Mouse (Mus musculus) frontal cortex, postnatal 25 days (tissue): ENCODE results near the gene Olfr688.

Experiments
- DNase-seq, 2 experiments: peaks; one replicate each; pipeline ENCODE4 v3.0.0; 2022; ENCODE audit warnings: low spot score in 2 of 2

Gene Olfr688

GRCm38 (mm10) chr7:105287795-105288194, at the start of gene Olfr688:
Olfr688 (plus strand) TSS chr7:105288095.
- no peak for DNase-seq

GRCm38 (mm10) chr7:105247671-105248070, 40.2 kb upstream of the Olfr688 start:
- no peak for DNase-seq

GRCm38 (mm10) chr7:105248197-105248596, 39.7 kb upstream of the Olfr688 start:
- DNase-seq: no peak

- no peak for DNase-seq
Observed at GRCm38 (mm10) chr7:105256656-105257055, 31.2 kb upstream of the Olfr688 start.

DNA sequence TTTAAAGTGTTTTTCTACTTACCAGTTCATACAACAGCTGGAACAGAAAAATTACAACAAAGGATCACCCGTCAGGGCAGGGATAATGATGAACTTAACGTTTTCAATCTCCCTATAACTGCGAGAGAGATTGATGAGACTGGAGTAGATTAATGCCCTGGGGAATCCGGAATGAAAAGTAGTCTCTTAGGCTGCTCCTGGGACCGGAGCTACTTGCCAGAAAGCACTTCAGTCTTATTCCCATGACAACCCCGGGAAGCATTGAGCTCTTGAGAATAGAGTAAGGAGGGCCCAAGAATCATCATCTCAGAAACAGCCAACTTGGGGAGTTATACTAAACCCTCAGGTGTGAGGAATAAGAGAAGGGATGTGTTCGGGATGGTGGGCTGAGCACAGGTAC, 15.5 kb upstream of the Olfr688 start:
- no peak for DNase-seq

DNA sequence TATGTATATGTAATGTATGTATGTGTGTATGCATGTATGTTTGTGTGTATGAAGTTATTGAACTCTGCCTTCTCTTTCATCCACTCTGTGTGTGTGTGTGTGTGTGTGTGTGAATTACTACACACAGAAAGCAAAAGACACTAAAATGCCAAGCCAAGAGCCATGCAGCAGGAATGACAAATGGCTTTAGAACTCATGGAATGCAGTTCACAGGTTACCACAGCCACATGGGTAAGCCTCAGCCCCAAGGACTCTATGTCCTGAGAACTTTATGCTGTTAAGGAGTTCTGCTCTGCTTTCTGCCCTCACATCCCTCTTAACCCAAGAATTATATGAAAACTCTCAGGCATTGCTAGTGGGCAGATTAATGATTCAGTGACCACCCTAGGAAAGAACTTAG, 2.2 kb downstream of the Olfr688 start:
- no peak for DNase-seq

- DNase-seq: no peak
Observed at GRCm38 (mm10) chr7:105310865-105311264, 23.0 kb downstream of the Olfr688 start, which contains the start of gene Olfr689. Olfr689 (plus strand) TSS chr7:105311165.

GRCm38 (mm10) chr7:105325302-105325701, 37.4 kb downstream of the Olfr688 start:
- no peak for DNase-seq

DNA sequence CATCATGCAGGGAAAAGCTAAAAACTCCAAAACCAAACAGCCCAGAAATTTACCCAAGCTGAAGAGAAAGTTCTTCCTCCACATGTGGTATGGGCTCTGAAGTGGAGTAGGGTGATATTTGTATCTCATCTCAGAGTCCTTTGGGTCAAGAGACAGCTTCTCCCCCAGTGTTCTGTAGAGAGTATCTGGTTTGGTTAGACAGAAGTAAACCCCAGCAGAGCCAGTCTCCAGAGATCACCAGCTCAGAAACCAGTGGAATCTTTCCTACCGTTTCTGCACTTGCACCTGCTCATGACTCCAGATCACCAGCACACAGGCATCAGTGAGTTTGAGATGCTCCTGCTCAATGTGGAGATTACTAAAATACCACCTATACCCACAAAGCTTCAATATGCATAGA, 46.1 kb downstream of the Olfr688 start, which contains the start of gene Olfr690:
TSS of gene Olfr690 (minus strand) at position 101 of the 400 bp plus-strand sequence.
- no peak for DNase-seq
